Mouse (Mus musculus): ENCODE measurements around the gene Cdh13. TPM values are rescaled to one million over a fixed set of nuclear protein-coding genes. Genes with fewer than 3 reads are reported as not detected.

Cdh13 gene
- total RNA-seq, 2 experiments from 2014 or later = 56.4 to 66.1 TPM

GRCm38 (mm10) chr8:118789649-118790048 is 506.1 kb downstream of the Cdh13 start:
- peak in 1 of 2 experiments; percentile 32 for DNase-seq (ENCODE audit: low spot score in 2 of 2)

GRCm38 (mm10) chr8:118794886-118795285 is 511.4 kb downstream of the Cdh13 start:
- no peak for DNase-seq (ENCODE audit: low spot score in 2 of 2)

DNA sequence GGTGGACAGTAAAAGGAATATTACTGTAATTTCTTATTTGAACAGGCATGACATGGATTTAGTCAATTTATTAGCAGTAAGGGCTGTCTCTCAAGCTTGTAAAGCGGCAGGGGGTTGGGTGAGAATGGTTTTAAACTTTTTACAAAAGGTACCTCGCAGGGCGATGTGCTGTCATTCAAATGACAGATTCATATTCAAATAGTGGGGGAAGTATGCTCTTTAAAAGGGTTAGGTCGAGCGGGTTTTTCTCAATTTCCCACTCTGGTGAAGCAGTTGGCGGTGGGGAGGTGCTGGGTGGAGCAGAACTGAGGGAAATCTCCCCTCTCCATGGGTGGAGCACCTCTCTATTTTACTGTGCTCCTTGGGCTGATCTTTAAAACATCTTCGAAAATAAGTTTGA is 513.0 kb downstream of the Cdh13 start:
- no peak for DNase-seq (ENCODE audit: low spot score in 2 of 2)

- no peak for DNase-seq (ENCODE audit: low spot score in 2 of 2)
Observed at GRCm38 (mm10) chr8:118797127-118797526, 513.6 kb downstream of the Cdh13 start.

- no peak for DNase-seq (ENCODE audit: low spot score in 2 of 2)
Observed at GRCm38 (mm10) chr8:118803168-118803567, 519.6 kb downstream of the Cdh13 start.

GRCm38 (mm10) chr8:118809660-118810059 is 526.1 kb downstream of the Cdh13 start:
- no peak for DNase-seq (ENCODE audit: low spot score in 2 of 2)

GRCm38 (mm10) chr8:118815055-118815454 is 531.5 kb downstream of the Cdh13 start:
- no peak for DNase-seq (ENCODE audit: low spot score in 2 of 2)

DNA sequence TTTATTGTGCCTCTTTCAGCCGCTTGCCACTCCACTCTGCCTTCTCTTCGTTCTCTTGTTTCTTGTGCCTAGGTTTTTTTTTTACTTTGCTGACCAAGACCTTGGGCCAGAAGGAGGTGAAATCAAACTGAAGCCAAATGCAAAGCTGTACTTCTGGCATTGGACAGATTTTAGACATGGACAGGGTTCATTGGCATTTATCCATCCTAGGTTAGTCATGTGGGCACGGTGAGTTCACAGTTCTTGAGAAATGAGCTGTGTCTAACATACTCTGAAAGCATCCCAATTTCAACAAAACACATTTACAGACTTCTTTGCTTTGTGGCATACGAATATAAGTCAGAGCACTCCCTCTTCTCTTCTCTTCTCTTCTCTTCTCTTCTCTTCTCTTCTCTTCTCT is 543.2 kb downstream of the Cdh13 start:
- no peak for DNase-seq (ENCODE audit: low spot score in 2 of 2)

GRCm38 (mm10) chr8:118827726-118828125 is 544.2 kb downstream of the Cdh13 start:
- no peak for DNase-seq (ENCODE audit: low spot score in 2 of 2)

DNA sequence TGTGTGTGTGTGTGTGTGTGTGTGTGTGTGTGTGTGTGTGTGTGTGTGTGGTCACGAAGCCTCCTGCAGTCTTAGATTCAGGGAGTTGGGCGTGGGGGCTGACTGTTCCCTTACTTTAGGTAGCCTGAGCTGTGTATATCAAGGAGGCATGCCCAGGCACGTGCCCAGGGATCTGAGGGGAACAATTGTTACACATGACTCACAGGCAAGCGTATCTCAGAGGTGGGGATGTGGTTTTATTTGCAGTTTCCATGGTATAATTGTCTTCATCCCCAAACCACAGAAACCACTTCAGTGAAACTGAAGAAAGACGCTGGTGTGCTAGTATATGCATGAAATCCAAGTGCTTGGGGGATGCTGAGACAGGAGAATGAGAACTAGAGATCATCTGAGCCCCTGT is 546.8 kb downstream of the Cdh13 start:
- no peak for DNase-seq (ENCODE audit: low spot score in 2 of 2)

- no peak for DNase-seq (ENCODE audit: low spot score in 2 of 2)
Observed at GRCm38 (mm10) chr8:118831026-118831425, 547.5 kb downstream of the Cdh13 start.

- no peak for DNase-seq (ENCODE audit: low spot score in 2 of 2)
Observed at GRCm38 (mm10) chr8:118838801-118839200, 555.3 kb downstream of the Cdh13 start.

DNA sequence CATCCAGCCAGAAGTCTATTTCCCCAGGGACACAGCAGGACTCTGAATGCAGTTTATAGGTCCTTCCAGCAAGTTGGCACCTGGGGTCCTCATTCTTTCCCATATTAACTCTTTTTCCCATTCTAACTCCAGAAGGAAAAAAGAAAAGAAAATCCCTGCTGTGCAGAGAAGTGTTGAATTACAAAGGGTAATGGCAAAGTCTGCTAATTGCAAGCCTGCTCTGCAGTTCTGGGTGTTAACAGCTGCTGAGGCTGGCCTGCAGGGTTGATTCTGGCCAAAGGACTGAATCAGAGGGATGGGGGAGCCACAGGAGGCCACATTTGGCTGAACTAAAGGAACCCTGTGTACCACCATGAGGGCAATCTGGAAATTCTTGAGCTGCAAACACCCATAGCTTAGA is 562.2 kb downstream of the Cdh13 start:
- peak in 1 of 2 experiments; percentile 18 for DNase-seq (ENCODE audit: low spot score in 2 of 2)

GRCm38 (mm10) chr8:118848021-118848420 is 564.5 kb downstream of the Cdh13 start:
- DNase-seq (ENCODE audit: low spot score in 2 of 2) = no peak

DNA sequence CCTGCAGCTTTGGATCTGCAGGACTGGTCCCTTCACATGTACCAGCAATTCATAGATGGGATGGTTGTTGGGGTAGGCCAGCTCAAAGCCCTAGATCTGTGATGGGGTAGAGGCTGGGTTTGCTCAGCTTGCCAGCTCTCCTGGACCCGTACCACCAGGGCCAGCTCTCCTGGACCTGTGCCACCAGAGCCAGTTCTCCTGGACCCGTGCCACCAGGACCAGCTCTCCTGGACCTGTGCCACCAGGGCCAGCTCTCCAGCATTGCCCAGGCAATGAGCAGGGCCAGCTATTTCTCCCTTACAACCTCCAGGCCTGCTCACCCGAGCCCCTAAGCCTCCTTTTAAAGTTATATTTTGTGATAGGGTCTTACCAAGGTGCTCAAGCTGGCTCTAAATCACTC is 566.0 kb downstream of the Cdh13 start:
- peak; percentile 50 to 54 for DNase-seq (ENCODE audit: low spot score in 2 of 2)

DNA sequence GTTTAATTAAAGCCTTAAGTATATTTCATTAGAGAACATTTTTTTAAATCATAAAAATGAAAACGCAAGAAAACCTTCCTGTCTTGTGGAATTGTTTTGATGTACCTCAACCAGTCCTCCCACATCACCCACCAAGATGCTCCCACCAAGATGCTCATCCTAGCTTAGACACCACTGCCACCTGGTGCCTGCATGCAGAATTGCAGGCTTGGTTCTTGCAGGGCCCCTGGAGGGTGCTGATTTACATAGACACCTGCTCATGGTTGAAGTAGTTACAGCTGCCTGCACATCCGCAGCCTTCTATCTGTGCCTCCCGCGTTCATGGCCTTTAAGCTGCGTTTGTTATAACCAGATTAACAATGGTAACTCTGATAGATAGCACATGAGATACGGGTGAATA is 566.8 kb downstream of the Cdh13 start:
- peak; percentile 72 to 81 for DNase-seq (ENCODE audit: low spot score in 2 of 2)

DNA sequence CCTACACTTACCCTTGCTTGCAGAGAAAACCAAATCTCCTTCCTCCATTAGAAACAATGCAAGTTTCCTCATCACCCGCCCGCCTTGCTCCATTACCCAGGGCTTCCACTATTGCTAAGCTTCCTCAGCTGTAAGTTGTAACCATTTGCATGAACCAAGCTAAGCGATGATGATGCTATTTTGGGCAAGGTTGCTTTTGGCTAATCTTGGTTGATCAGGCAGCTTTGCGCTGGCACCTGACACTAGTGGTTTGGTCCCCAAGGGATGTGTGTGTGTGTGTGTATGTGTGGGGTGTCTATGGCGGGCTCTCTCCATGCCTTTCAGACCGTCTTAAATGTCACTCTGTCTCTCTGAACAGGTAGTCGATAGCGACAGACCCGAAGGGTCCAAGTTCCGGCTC is 567.8 kb downstream of the Cdh13 start:
- no peak for DNase-seq (ENCODE audit: low spot score in 2 of 2)

GRCm38 (mm10) chr8:118852861-118853260 is 569.3 kb downstream of the Cdh13 start:
- no peak for DNase-seq (ENCODE audit: low spot score in 2 of 2)

- no peak for DNase-seq (ENCODE audit: low spot score in 2 of 2)
Observed at GRCm38 (mm10) chr8:118854656-118855055, 571.1 kb downstream of the Cdh13 start.

GRCm38 (mm10) chr8:118866332-118866731 is 582.8 kb downstream of the Cdh13 start:
- DNase-seq (ENCODE audit: low spot score in 2 of 2) = no peak

DNA sequence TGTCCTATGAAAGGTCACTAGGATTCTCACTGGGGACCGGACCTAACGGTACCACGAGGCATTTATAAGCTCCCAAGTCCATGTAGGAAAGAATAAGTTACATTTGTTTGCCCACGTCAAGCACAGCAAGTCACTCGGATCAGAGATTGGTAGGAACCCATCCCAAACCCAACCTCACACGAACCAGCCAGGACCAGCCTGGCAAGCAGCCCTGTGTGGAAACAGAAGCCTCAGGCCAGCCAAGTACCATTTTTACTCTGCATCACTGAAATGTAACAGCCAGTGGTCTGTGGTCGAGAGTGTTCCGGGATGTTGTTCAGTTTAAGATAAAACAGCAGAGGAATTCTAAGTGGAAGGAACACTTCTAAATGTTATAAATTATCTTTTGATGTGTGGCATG is 587.2 kb downstream of the Cdh13 start:
- no peak for DNase-seq (ENCODE audit: low spot score in 2 of 2)

GRCm38 (mm10) chr8:118879939-118880825 is 596.6 kb downstream of the Cdh13 start:
- DNase-seq (ENCODE audit: low spot score in 2 of 2) = peak; percentile 16 to 31

GRCm38 (mm10) chr8:118884296-118884695 is 600.8 kb downstream of the Cdh13 start:
- no peak for DNase-seq (ENCODE audit: low spot score in 2 of 2)

Measured in layer of hippocampus, postnatal 14 days (tissue).